Mouse (Mus musculus): ENCODE measurements around the gene Olfr118. TPM values are rescaled to one million over a fixed set of nuclear protein-coding genes. Genes with fewer than 3 reads are reported as not detected.
"Not testable (repeated sequence)": the region's sequence is repeated elsewhere in the genome, so short reads cannot be mapped to it uniquely, and the experiment has no call there.

The Olfr118 gene
- not detected in 2 replicates for polyA plus RNA-seq (2015; fragmentation: Nextera tagmentation; extraction: Ambion mirVana)

- Histone ChIP-seq H3K27me3 (no peaks in the 10 kb centered on the region), H3K4me2 (no peak within 1 kb of the TSS), H3K4me1 (no peaks in the 10 kb centered on the region), H3K4me3 (no peak within 1 kb of the TSS), H3K27ac (no peak within 1 kb of the TSS), H3K9ac (no peak within 1 kb of the TSS), H3K36me3 (ENCODE audit: poor library complexity, severe bottlenecking) (no peaks in the 10 kb centered on the region), H3K9me3 (replicated peaks) (no peaks in the 10 kb centered on the region)
- WGBS, result 67% methylated on average over 2 of the region's 2 CpGs
- ATAC-seq, result no peak
These were observed at the start of gene Olfr118 for GRCm38 (mm10) chr17:37666688-37667087. Gene Olfr118 (plus strand): TSS chr17:37666988.

DNA sequence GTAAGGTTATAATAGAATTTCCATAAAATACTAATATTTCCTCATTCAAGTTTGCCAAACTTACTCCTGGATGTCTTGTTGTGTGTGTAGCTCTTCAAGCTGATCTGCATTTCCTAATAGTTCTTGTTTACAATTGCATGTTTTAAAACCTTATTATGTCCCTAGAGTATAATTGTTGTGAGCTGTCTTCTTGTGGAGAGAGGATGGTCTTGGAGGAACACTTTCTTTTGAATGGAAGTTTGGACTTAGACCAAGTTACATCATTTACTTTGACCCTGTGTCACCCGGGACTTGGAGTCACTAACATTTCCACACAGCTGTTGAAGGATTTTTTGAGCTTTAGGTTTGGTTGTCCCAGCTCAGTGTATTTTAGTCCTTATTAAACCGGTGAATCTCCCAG, 39.8 kb upstream of the Olfr118 start, which contains the start of the genes Olfr115 and Olfr116:
Gene Olfr115, minus strand, starts transcription at position 101 of the 400 bp plus-strand sequence.
Gene Olfr116, minus strand, starts transcription at position 191 of the 400 bp plus-strand sequence.
- Histone ChIP-seq H3K36me3 (ENCODE audit: poor library complexity, severe bottlenecking) (no peaks in the 10 kb centered on the region), H3K4me1 (no peaks in the 10 kb centered on the region), H3K27me3 (no peaks in the 10 kb centered on the region), H3K27ac (no peak within 1 kb of the TSS), H3K9ac (no peak within 1 kb of the TSS), H3K9me3 (replicated peaks) (peaks cover 5% of the 10 kb centered on the region; the same call in 1 of the 2 replicates), H3K4me3 (no peak within 1 kb of the TSS), H3K4me2 (no peak within 1 kb of the TSS)
- ATAC-seq, result no peak
- 77% methylated on average over 2 of the region's 2 CpGs for WGBS

DNA sequence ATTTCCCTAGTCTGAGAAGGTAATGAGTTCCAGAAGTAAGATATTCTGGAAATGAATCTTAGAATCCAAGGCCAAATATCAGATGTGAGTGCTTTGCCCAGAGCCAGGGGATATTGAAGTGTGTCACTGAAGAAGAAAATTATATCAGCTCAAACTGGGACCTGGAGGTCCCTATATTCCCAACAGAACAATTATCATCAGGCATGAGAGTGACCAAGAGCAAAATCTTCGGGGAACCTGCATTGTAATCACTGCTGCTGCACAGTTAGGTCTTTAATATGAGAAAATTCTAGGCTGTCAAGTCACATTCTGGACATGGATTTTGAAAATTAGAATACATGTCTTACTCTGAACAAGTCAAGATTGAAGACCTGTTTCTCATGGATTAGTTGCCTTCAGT, 3.1 kb upstream of the Olfr118 start, which contains the start of gene Olfr117:
Gene Olfr117, minus strand, starts transcription at position 101 of the 400 bp plus-strand sequence.
- Histone ChIP-seq H3K36me3 (ENCODE audit: poor library complexity, severe bottlenecking) (no peaks in the 10 kb centered on the region), H3K27ac (no peak within 1 kb of the TSS), H3K9ac (no peak within 1 kb of the TSS), H3K27me3 (no peaks in the 10 kb centered on the region), H3K4me1 (no peaks in the 10 kb centered on the region), H3K4me3 (no peak within 1 kb of the TSS), H3K9me3 (replicated peaks) (no peaks in the 10 kb centered on the region), H3K4me2 (no peak within 1 kb of the TSS)
- ATAC-seq, result no peak
- 69% methylated on average over 1 of the region's 1 CpGs for WGBS

- H3K36me3 ChIP-seq (ENCODE audit: poor library complexity, severe bottlenecking); H3K9ac ChIP-seq; H3K4me3 ChIP-seq; H3K9me3 ChIP-seq (replicated peaks); ATAC-seq; H3K4me2 ChIP-seq; H3K27me3 ChIP-seq; H3K4me1 ChIP-seq; H3K27ac ChIP-seq: not testable (repeated sequence)
- 76% methylated on average over 1 of the region's 1 CpGs for WGBS
These were observed 29.5 kb downstream of the Olfr118 start, which contains the start of gene Olfr119 for GRCm38 (mm10) chr17:37696264-37696663. Gene Olfr119 (plus strand): TSS chr17:37696564.

DNA sequence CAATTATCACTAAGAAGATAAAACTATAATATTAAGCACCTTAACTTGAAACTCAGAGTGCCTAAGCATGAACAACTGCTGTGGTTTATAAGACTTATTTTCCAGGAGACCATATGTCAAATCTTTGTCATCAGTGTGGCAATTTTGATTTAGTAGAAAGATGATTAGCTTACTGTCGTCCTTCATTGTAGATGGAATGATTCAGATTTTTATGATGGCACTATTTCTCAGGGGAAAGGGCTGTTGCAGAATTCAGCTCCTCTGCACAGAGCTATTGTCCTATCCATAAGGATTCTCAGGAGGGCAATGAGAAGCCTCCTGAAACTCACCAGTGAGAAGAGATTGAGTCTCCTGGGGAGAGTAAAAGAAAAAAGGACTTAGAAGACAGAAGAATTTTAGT, 54.7 kb downstream of the Olfr118 start, which contains the start of gene Olfr120:
Gene Olfr120, plus strand, starts transcription at position 301 of the 400 bp plus-strand sequence.
- Histone ChIP-seq H3K9ac (no peak within 1 kb of the TSS), H3K9me3 (replicated peaks) (no peaks in the 10 kb centered on the region), H3K4me1 (no peaks in the 10 kb centered on the region), H3K36me3 (ENCODE audit: poor library complexity, severe bottlenecking) (no peaks in the 10 kb centered on the region), H3K27me3 (no peaks in the 10 kb centered on the region), H3K4me2 (no peak within 1 kb of the TSS), H3K4me3 (no peak within 1 kb of the TSS), H3K27ac (no peak within 1 kb of the TSS)
- ATAC-seq, result no peak
- 67% methylated on average over 1 of the region's 1 CpGs for WGBS

Other genes with a start within 250 kb of the Olfr118 start
- not detected in 2 replicates for gene Olfr108, start 221.5 kb upstream of the Olfr118 start, polyA plus RNA-seq (2015; fragmentation: Nextera tagmentation; extraction: Ambion mirVana)
- gene Olfr109, start 208.1 kb upstream of the Olfr118 start, polyA plus RNA-seq (2015; fragmentation: Nextera tagmentation; extraction: Ambion mirVana), result not detected in 2 replicates
- not detected in 2 replicates for gene H2-M2, start 183.4 kb upstream of the Olfr118 start, polyA plus RNA-seq (2015; fragmentation: Nextera tagmentation; extraction: Ambion mirVana)
- not detected in 2 replicates for gene Olfr110, start 174.5 kb upstream of the Olfr118 start, polyA plus RNA-seq (2015; fragmentation: Nextera tagmentation; extraction: Ambion mirVana)
- gene Olfr111, start 159.0 kb upstream of the Olfr118 start, polyA plus RNA-seq (2015; fragmentation: Nextera tagmentation; extraction: Ambion mirVana), result not detected in 2 replicates
- gene Olfr112, start 97.5 kb upstream of the Olfr118 start, polyA plus RNA-seq (2015; fragmentation: Nextera tagmentation; extraction: Ambion mirVana), result not detected in 2 replicates
- not detected in 2 replicates for gene Olfr113, start 89.3 kb upstream of the Olfr118 start, polyA plus RNA-seq (2015; fragmentation: Nextera tagmentation; extraction: Ambion mirVana)
- gene Olfr114, start 74.2 kb upstream of the Olfr118 start, polyA plus RNA-seq (2015; fragmentation: Nextera tagmentation; extraction: Ambion mirVana), result not detected in 2 replicates
- gene Olfr115, start 39.9 kb upstream of the Olfr118 start, polyA plus RNA-seq (2015; fragmentation: Nextera tagmentation; extraction: Ambion mirVana), result not detected in 2 replicates
- not detected in 2 replicates for gene Olfr116, start 39.8 kb upstream of the Olfr118 start, polyA plus RNA-seq (2015; fragmentation: Nextera tagmentation; extraction: Ambion mirVana)
- not detected in 2 replicates for gene Olfr117, start 3.2 kb upstream of the Olfr118 start, polyA plus RNA-seq (2015; fragmentation: Nextera tagmentation; extraction: Ambion mirVana)
- not detected in 2 replicates for gene Olfr119, start 29.6 kb downstream of the Olfr118 start, polyA plus RNA-seq (2015; fragmentation: Nextera tagmentation; extraction: Ambion mirVana)
- gene Olfr120, start 54.8 kb downstream of the Olfr118 start, polyA plus RNA-seq (2015; fragmentation: Nextera tagmentation; extraction: Ambion mirVana), result not detected in 2 replicates
- not detected in 2 replicates for gene Olfr121, start 81.9 kb downstream of the Olfr118 start, polyA plus RNA-seq (2015; fragmentation: Nextera tagmentation; extraction: Ambion mirVana)
- not detected in 2 replicates for gene Olfr122, start 101.6 kb downstream of the Olfr118 start, polyA plus RNA-seq (2015; fragmentation: Nextera tagmentation; extraction: Ambion mirVana)
- not detected in 2 replicates for gene Olfr123, start 126.5 kb downstream of the Olfr118 start, polyA plus RNA-seq (2015; fragmentation: Nextera tagmentation; extraction: Ambion mirVana)
- gene Olfr124, start 132.9 kb downstream of the Olfr118 start, polyA plus RNA-seq (2015; fragmentation: Nextera tagmentation; extraction: Ambion mirVana), result not detected in 2 replicates
- not detected in 2 replicates for gene Olfr125, start 166.0 kb downstream of the Olfr118 start, polyA plus RNA-seq (2015; fragmentation: Nextera tagmentation; extraction: Ambion mirVana)
- gene Olfr126, start 180.5 kb downstream of the Olfr118 start, polyA plus RNA-seq (2015; fragmentation: Nextera tagmentation; extraction: Ambion mirVana), result not detected in 2 replicates
- not detected in 2 replicates for gene Olfr127, start 233.4 kb downstream of the Olfr118 start, polyA plus RNA-seq (2015; fragmentation: Nextera tagmentation; extraction: Ambion mirVana)

Measured in forebrain, embryonic 13.5 days (tissue).